Mouse (Mus musculus) gastrocnemius, postnatal 36 days (tissue): Measurements from ENCODE around the gene Aknad1. TPM values are rescaled to one million over a fixed set of nuclear protein-coding genes. Genes with fewer than 3 reads are reported as not detected.

Experiments used
- DNase-seq, 2 experiments: peaks; one replicate each; pipeline ENCODE4 v3.0.0; 2022
- intact Hi-C: fragments of 180-260 bp; cut with DNase I; formaldehyde crosslinking; loops from one replicate; pipeline ENCODE4 v1.15.1; 2025
- long read RNA-seq, 2 experiments: library from polyadenylated mRNA; stranded (forward); transcript quantifications; one replicate each; pipeline ENCODE4 v2.0.0; 2021
- total RNA-seq, 2 experiments: library from RNA; stranded (reverse); gene quantifications; 2 replicates each; pipeline ENCODE4 v1.2.3; 2021

Gene Aknad1
- total RNA-seq: under 1 TPM; 0.10 to 0.25 TPM
- long read RNA-seq, experiment 1: 0 reads
- long read RNA-seq, experiment 2: 0 reads

GRCm38 (mm10) chr3:108739045-108739708 is at the start of gene Aknad1:
Gene Aknad1, plus strand, starts transcription at chr3:108739658.
- intact Hi-C loops: no loop called here
- DNase-seq: peak in 1 of 2 experiments; percentile 31

DNA sequence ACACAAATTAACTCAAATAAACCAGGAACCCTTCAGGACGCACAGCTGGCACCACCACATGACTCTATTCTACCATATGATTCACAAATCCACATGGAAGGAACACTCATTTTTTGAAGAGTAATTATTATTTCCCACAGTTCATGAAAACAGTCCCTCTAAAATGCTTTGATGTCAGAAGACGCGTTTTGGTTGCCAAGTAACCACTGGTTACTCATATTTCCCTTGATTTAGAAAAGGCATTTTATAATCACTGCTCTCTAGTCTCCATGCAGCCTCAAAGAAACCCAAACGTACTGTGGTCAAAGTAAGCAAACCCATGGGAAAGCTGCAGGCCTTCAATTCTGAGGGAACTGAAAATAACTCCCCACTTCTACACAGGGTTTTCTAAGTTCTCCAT is 49.5 kb upstream of the Aknad1 start:
- no peak for DNase-seq
- intact Hi-C loops: no loop called here

DNA sequence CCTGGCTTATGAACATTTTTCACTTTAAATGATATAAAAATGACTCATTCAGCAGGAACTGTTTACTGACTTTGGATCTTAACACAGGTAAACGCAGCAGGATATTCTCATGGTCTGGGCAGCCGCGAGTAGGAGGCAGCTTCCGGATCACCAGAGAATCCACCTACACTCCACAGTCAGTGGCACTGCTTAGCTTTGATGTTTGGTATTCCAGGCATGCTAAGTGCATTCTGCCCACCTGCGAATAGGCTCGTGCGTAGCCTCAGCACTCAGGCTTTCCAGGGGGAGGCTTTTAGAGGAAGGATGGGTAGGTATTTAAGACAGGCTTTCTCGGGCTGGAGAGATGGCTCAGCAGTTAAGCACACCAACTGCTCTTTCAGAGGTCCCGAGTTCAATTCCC is 45.1 kb upstream of the Aknad1 start:
- intact Hi-C loops: no loop called here
- DNase-seq: no peak

DNA sequence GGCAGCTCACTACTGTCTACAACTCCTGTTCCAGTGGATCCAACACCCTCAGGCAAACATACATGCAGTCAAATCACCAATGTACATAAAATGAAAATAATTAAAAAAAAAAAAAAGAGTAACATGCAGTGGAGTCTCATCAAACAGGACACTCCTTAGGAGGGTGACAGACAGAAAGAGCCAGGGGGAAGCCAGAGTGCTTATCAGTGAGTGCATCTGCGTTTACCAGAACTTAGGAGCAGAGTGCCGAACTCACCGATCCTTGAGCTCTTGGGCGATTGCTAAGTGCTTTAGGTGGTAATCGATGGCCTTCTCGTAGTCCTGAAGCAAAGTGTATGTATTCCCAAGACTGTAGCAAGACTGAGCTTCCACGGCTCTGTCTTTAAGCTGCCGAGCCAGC is 40.8 kb upstream of the Aknad1 start:
- intact Hi-C loops: loop anchor here (2.0 kb wide), 1 partner anchor 70 kb away; no protein-coding TSS in a partner anchor

GRCm38 (mm10) chr3:108699786-108700185 is 39.7 kb upstream of the Aknad1 start:
- DNase-seq: no peak
- intact Hi-C loops: loop anchor here (2.0 kb wide), 1 partner anchor 69 kb away; no protein-coding TSS in a partner anchor

More for the DNA sequence above, 40.8 kb upstream of the Aknad1 start:
- DNase-seq: no peak

DNA sequence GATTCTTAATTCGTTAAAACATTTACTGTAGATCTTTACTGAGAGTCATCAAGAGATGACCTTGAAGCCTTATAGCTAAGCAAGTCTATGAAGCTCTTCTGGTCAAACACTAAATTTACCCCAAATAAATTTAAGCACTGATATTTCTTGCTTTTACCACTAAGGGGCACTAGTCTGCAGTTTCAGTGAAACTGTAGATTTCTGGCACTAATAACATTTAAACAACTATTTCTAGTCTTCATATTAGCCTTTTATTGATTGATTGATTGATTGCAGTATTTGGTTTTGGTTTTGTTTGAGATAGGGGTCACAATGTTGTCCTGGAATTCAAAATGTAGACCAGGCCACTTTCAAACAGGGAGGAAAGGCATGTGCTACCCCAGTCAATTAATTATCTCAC is 38.2 kb upstream of the Aknad1 start:
- no peak for DNase-seq
- intact Hi-C loops: no loop called here

- no peak for DNase-seq
- intact Hi-C loops: no loop called here
These were observed 36.7 kb upstream of the Aknad1 start for GRCm38 (mm10) chr3:108702789-108703188.

DNA sequence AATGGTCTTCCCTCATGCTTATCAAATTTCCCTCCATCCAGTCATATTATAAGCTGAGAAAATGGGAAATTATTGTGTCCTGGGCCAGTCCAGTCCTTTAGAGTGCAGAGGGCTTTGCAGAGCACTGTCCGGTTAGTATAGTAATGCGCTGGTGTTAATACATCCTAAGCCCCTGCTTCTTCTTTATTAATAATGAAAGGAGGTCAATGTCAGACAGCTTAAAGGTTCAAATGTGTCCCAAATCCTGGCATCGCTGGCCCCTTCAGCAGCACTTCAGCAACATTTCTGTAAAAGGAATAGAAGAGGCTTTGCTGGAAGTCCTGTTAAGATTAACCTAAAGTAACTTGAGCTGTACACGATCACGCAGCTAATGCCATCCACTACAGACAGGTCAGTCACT is 28.2 kb upstream of the Aknad1 start:
- intact Hi-C loops: no loop called here

GRCm38 (mm10) chr3:108713065-108713675 is 26.3 kb upstream of the Aknad1 start:
- DNase-seq: no peak
- intact Hi-C loops: no loop called here

More for the DNA sequence above, 28.2 kb upstream of the Aknad1 start:
- DNase-seq: no peak

DNA sequence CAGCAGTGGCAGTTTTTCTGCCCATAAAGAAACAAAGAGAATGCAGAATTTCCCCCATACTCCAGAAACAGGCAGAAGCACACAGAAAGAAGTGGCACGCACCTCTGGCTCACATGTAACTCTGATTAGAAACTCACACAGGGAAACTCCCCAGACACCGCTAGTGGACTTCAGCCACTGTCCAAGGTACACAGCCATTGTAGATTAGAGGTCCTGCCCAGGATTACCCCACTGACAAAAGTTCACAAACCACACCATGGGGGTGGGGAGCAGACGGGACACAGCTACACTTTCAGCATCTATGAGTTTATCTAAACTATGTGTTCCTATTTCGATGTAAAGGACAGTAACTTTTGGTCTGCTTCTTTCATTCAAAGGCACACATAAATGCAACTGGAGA is 24.6 kb upstream of the Aknad1 start:
- DNase-seq: no peak
- intact Hi-C loops: no loop called here

- intact Hi-C loops: no loop called here
- DNase-seq: no peak
These were observed 21.5 kb upstream of the Aknad1 start for GRCm38 (mm10) chr3:108717896-108718502.

DNA sequence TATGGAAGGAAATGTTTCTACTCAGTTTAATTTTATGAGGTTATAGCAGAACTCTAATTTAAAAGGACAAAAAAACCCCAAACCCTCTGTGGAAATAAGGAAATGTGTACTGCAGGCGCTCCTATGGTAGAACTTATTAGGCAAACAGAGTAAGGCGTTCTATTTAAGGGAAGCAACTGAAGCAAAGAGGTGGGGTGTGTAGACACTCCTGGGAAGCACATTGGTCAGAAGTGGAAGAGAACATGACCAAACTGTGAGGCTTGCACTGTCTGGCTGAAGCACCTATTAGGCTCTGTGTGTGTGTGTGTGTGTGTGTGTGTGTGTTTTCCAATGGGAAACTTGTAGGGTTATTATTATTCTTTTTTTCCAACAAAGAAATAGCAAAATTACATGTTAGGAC is 20.1 kb upstream of the Aknad1 start:
- intact Hi-C loops: no loop called here
- DNase-seq: no peak

DNA sequence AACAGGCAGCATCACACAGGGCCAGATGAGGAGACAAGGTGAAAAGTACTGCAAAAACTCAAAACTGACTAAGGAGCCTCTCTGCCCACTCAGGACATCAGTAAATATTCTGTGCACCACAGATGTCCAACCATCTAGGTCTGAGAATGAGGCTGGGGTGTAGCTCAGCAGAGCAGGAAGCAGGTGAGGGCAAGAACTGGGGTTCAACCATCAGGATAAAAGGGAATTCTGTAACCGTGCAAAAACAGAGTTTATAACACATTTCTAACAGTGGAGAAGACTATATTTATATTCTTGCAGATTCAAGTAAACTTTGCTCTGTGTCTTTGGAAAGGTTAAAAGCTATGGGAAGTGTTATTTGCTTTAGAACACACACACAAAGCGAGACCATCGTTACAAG is 19.7 kb upstream of the Aknad1 start:
- intact Hi-C loops: loop anchor here (5.0 kb wide), 1 partner anchor 53 kb away; no protein-coding TSS in a partner anchor
- no peak for DNase-seq

- DNase-seq: peak; percentile 21 to 50
- intact Hi-C loops: loop anchor here (5.0 kb wide), 1 partner anchor 51 kb away; no protein-coding TSS in a partner anchor
These were observed 18.1 kb upstream of the Aknad1 start for GRCm38 (mm10) chr3:108721076-108721991.

DNA sequence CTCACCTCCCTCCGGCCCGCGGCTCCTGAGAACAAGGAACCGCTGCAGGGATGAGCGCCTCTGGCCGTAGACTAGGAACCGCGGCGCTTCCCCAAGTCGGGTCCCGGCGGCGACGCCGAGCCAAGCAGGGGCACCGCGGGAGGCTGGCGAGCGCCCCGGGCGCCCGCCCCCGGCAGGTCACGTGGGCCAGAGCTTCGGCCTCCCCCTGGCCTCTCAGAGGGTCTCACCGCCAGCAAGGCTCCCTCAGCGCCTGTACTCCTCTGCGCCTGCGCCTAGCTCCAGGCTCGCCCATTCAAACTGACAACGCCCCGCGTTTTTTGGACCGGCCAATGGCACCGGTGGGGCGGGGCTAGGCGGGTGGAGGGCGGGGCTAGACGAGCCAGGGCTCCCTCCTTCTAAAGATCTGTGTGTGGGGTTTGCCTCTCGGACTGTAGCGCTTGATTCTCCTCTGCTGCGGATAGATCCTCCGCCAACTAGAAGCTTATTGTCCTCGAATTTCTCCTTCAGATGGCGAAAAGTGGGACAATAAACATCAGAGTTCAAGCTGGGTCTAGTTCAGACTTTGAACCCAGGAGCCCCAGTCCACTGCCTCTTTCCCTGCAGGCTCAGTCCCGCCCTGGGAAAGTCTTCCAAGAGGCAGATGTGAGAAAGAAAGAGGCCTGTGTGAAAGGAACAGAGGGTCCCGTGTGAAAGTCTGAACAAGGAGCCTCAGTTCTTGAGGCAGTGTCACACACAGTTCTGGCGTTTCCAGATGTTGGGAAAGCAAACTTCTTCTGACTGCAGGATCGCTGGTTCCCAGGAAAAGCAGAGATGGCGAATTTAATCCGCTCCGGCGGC is 17.2 kb upstream of the Aknad1 start, which contains the start of gene Gpsm2:
TSS of gene Gpsm2 (minus strand) at position 274 of the 837 bp plus-strand sequence.
- intact Hi-C loops: loop anchor here (5.0 kb wide), 1 partner anchor 50 kb away; no protein-coding TSS in a partner anchor
- DNase-seq: peak; percentile 91 to 95

DNA sequence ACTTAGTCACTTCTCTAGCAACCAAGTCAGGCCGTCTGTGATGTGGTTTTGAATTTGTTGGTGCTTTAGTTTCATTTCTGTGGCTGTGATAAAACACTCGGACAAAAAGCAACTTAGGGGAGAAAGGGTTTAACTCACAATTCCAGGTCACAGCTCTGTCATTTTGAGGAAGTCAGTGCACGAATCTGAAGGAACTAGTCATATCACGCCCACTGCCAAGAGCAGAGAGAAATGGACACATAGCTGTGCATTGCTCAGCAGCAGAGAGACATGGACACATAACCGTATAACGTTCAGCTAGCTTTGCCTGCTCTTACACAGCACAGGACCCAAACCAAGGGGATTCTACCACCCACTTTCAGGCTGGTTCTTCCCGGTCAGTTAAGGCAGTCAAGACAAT is 13.0 kb upstream of the Aknad1 start:
- no peak for DNase-seq
- intact Hi-C loops: no loop called here

- DNase-seq: no peak
- intact Hi-C loops: no loop called here
These were observed 12.1 kb upstream of the Aknad1 start for GRCm38 (mm10) chr3:108727344-108727743.

DNA sequence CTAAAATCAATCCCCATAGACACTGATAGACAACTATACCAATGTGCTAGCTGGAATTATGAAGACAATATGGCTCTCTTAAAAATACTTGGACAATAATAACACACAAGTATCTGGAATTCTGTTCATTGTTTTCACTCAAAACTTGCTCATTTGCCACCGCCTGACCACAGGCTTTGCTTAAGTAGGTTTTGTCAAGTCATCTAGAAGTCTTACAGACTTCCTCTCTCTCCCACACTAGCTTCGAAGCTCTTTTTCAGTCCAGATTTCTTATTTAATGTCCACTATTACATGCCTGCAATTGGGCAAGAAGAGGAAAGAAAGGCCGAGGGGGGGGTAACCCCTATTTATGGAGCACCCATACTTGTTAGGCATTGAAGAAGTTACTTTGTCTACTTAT is 11.7 kb upstream of the Aknad1 start:
- DNase-seq: no peak
- intact Hi-C loops: no loop called here

DNA sequence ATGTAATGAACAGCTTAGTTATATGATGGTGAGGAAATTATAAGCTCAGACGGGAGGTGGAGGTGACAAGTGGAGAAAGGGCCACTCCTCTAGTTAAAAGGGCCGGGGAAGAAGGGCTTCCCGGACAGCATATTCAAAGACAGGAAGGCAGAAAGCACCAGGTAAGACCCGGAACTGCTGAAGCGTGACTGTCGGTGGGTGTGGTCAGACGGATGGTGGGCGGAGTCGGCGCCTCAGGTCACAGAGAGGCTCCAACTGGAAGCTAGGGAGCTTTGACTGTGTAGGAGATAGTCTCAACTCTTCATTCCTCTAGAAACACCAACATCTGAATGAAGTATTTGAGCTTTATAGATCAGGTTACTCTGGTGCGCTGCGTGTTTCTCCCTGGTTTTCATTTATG is 9.1 kb upstream of the Aknad1 start:
- DNase-seq: no peak
- intact Hi-C loops: no loop called here
